Mouse (Mus musculus): ENCODE data around the gene Upp2. TPM values are rescaled to one million over a fixed set of nuclear protein-coding genes. Genes with fewer than 3 reads are reported as not detected.

Gene Upp2
- total RNA-seq, 2 experiments from 2014 or later, result 2.4 to 2.9 TPM

- no peak for DNase-seq
- intact Hi-C loops (cut with DNase I), result no loop called here
Measured at GRCm38 (mm10) chr2:58795432-58795831, 228.3 kb downstream of the Upp2 start.

GRCm38 (mm10) chr2:58797506-58797905 lies 230.4 kb downstream of the Upp2 start:
- no peak for DNase-seq
- intact Hi-C loops (cut with DNase I), result no loop called here

- intact Hi-C loops (cut with DNase I), result no loop called here
- no peak for DNase-seq
Measured at GRCm38 (mm10) chr2:58799126-58799525, 232.0 kb downstream of the Upp2 start.

- intact Hi-C loops (cut with DNase I), result no loop called here
- DNase-seq, result no peak
Measured at GRCm38 (mm10) chr2:58799623-58800022, 232.5 kb downstream of the Upp2 start.

GRCm38 (mm10) chr2:58812941-58813340 lies 245.8 kb downstream of the Upp2 start:
- intact Hi-C loops (cut with DNase I), result no loop called here
- no peak for DNase-seq

GRCm38 (mm10) chr2:58828910-58829600 lies 262.0 kb downstream of the Upp2 start:
- DNase-seq, result no peak
- intact Hi-C loops (cut with DNase I), result no loop called here

GRCm38 (mm10) chr2:58829981-58830742 lies 263.1 kb downstream of the Upp2 start:
- DNase-seq, result peak in 1 of 2 experiments; percentile 16
- intact Hi-C loops (cut with DNase I), result loop anchor here (2.0 kb wide), 1 partner anchor 595 kb away; no protein-coding TSS in a partner anchor

- intact Hi-C loops (cut with DNase I), result no loop called here
- DNase-seq, result no peak
Measured at GRCm38 (mm10) chr2:58832253-58832980, 265.3 kb downstream of the Upp2 start.

- intact Hi-C loops (cut with DNase I), result no loop called here
- DNase-seq, result no peak
Measured at GRCm38 (mm10) chr2:58841021-58841420, 273.9 kb downstream of the Upp2 start.

GRCm38 (mm10) chr2:58842443-58842842 lies 275.3 kb downstream of the Upp2 start:
- intact Hi-C loops (cut with DNase I), result no loop called here
- DNase-seq, result no peak

Other genes starting within 250 kb of the Upp2 start
- 1 to 10 TPM in 1 of 2 experiments, under 1 TPM in 1; 0.32 to 2.5 TPM for gene Acvr1c, start 209.4 kb upstream of the Upp2 start, total RNA-seq (2021)
- not detected for gene Gm17409, start 97.2 kb upstream of the Upp2 start, total RNA-seq (2021)
- 10 to 100 TPM; 18.5 to 22.0 TPM for gene Acvr1, start 141 bp upstream of the Upp2 start, total RNA-seq (2021)

All from heart, postnatal 14 days (tissue).